Mouse (Mus musculus): ENCODE results near the gene Ifnar1.
A peak's percentile ranks its signal among the peaks of the same experiment; 100 is the strongest.
"Not testable (repeated sequence)": the region's sequence is repeated elsewhere in the genome, so short reads cannot be mapped to it uniquely, and the experiment has no call there.

Ifnar1 gene

GRCm38 (mm10) chr16:91504701-91505100 is 19.7 kb downstream of the Ifnar1 start:
- no peak for DNase-seq (ENCODE audit: low spot score in 2 of 2)

- DNase-seq (ENCODE audit: low spot score in 2 of 2): no peak
These were observed 20.1 kb downstream of the Ifnar1 start for GRCm38 (mm10) chr16:91505116-91505601.

- DNase-seq (ENCODE audit: low spot score in 2 of 2): no peak
These were observed 21.4 kb downstream of the Ifnar1 start for GRCm38 (mm10) chr16:91506396-91506795.

- peak in 1 of 2 experiments; percentile 78 for DNase-seq (ENCODE audit: low spot score in 2 of 2)
These were observed 27.2 kb downstream of the Ifnar1 start for GRCm38 (mm10) chr16:91512161-91512787.

GRCm38 (mm10) chr16:91513099-91513498 is 28.1 kb downstream of the Ifnar1 start:
- DNase-seq (ENCODE audit: low spot score in 2 of 2): no peak

- DNase-seq (ENCODE audit: low spot score in 2 of 2): no peak
These were observed 32.0 kb downstream of the Ifnar1 start for GRCm38 (mm10) chr16:91517020-91517419.

- DNase-seq (ENCODE audit: low spot score in 2 of 2): no peak
These were observed 37.0 kb downstream of the Ifnar1 start for GRCm38 (mm10) chr16:91522040-91522439.

GRCm38 (mm10) chr16:91522479-91523309 is 37.7 kb downstream of the Ifnar1 start:
- no peak for DNase-seq (ENCODE audit: low spot score in 2 of 2)

- DNase-seq (ENCODE audit: low spot score in 2 of 2): no peak
These were observed 39.2 kb downstream of the Ifnar1 start for GRCm38 (mm10) chr16:91524206-91524605.

GRCm38 (mm10) chr16:91526274-91526673 is 41.2 kb downstream of the Ifnar1 start:
- DNase-seq (ENCODE audit: low spot score in 2 of 2): no peak

- DNase-seq (ENCODE audit: low spot score in 2 of 2): no peak
These were observed 42.0 kb downstream of the Ifnar1 start for GRCm38 (mm10) chr16:91527051-91527450.

- DNase-seq (ENCODE audit: low spot score in 2 of 2): no peak
These were observed 42.5 kb downstream of the Ifnar1 start for GRCm38 (mm10) chr16:91527500-91527899.

- DNase-seq (ENCODE audit: low spot score in 2 of 2): no peak
These were observed 43.5 kb downstream of the Ifnar1 start for GRCm38 (mm10) chr16:91528578-91528977.

GRCm38 (mm10) chr16:91530830-91531229 is 45.8 kb downstream of the Ifnar1 start:
- not testable (repeated sequence) for DNase-seq (ENCODE audit: low spot score in 2 of 2)

- no peak for DNase-seq (ENCODE audit: low spot score in 2 of 2)
These were observed 46.8 kb downstream of the Ifnar1 start for GRCm38 (mm10) chr16:91531856-91532255.

- DNase-seq (ENCODE audit: low spot score in 2 of 2): no peak
These were observed 47.4 kb downstream of the Ifnar1 start for GRCm38 (mm10) chr16:91532429-91532828.

GRCm38 (mm10) chr16:91533097-91534001 is 48.3 kb downstream of the Ifnar1 start:
- DNase-seq (ENCODE audit: low spot score in 2 of 2): no peak

- DNase-seq (ENCODE audit: low spot score in 2 of 2): no peak
These were observed 49.4 kb downstream of the Ifnar1 start for GRCm38 (mm10) chr16:91534477-91534876.

GRCm38 (mm10) chr16:91534888-91535287 is 49.9 kb downstream of the Ifnar1 start:
- DNase-seq (ENCODE audit: low spot score in 2 of 2): no peak

- no peak for DNase-seq (ENCODE audit: low spot score in 2 of 2)
These were observed 51.3 kb downstream of the Ifnar1 start for GRCm38 (mm10) chr16:91536372-91536771.

- DNase-seq (ENCODE audit: low spot score in 2 of 2): no peak
These were observed 52.0 kb downstream of the Ifnar1 start for GRCm38 (mm10) chr16:91537065-91537464.

GRCm38 (mm10) chr16:91538051-91538450 is 53.0 kb downstream of the Ifnar1 start:
- no peak for DNase-seq (ENCODE audit: low spot score in 2 of 2)
